Mouse (Mus musculus) liver, adult 2 months (tissue): ENCODE results near the gene C2cd4b. TPM values are rescaled to one million over a fixed set of nuclear protein-coding genes. Genes with fewer than 3 reads are reported as not detected.

Source experiments
- DNase-seq: peaks from one replicate; pipeline ENCODE4 v3.0.0-alpha.2; 2011; ENCODE audit warnings: low read depth, low spot score; ENCODE audit errors: extremely low read depth
- H3K27ac ChIP-seq: fragments of 200-500 bp; replicated peaks from 2 replicates; pipeline ENCODE4 v1.5.1; 2012; ENCODE audit warnings: low read depth, mild to moderate bottlenecking, control low read depth, inconsistent platforms, low read length; ENCODE audit not compliant: insufficient read depth
- H3K27me3 ChIP-seq: fragments of 200-500 bp; 2 replicates; pipeline ENCODE4 v1.6.1; 2012; ENCODE audit warnings: mild to moderate bottlenecking, moderate library complexity, low read length, inconsistent platforms; ENCODE audit not compliant: control insufficient read depth, insufficient read depth
- H3K36me3 ChIP-seq: fragments of 200-500 bp; 2 replicates; pipeline ENCODE4 v1.6.1; 2012; ENCODE audit warnings: low read length, inconsistent platforms; ENCODE audit not compliant: control insufficient read depth, insufficient read depth
- H3K4me1 ChIP-seq: fragments of 200-500 bp; 2 replicates; pipeline ENCODE4 v1.6.1; 2011; ENCODE audit warnings: low read length; ENCODE audit not compliant: control insufficient read depth, insufficient read depth
- H3K4me3 ChIP-seq: fragments of 200-500 bp; 2 replicates; pipeline ENCODE4 v1.5.1; 2011; ENCODE audit warnings: low read depth, mild to moderate bottlenecking, control low read depth, low read length, moderate library complexity; ENCODE audit not compliant: insufficient read depth
- H3K79me2 ChIP-seq: fragments of 200-500 bp; 2 replicates; pipeline ENCODE4 v1.6.1; 2012; ENCODE audit warnings: inconsistent platforms, mild to moderate bottlenecking, low read length, moderate library complexity; ENCODE audit not compliant: control insufficient read depth, insufficient read depth
- H3K9ac ChIP-seq: fragments of 200-500 bp; 2 replicates; pipeline ENCODE4 v1.6.1; 2012; ENCODE audit warnings: low read depth, mild to moderate bottlenecking, control low read depth, inconsistent platforms, low read length
- CTCF ChIP-seq: fragments of 200-500 bp; IDR thresholded peaks from 2 replicates; pipeline ENCODE4 v1.5.1; 2011; ENCODE audit warnings: low read depth, low read length, control low read depth
- POLR2A ChIP-seq: fragments of 200-500 bp; IDR thresholded peaks from 2 replicates; pipeline ENCODE4 v1.6.1; 2011; ENCODE audit warnings: low read length, control low read depth; ENCODE audit not compliant: insufficient read depth; ENCODE audit errors: extremely low read depth
- WGBS: fragments of 180-500 bp; shearing (Covaris S2); methylation state at CpG from one replicate; pipeline ENCODE4 v1.1.7; 2018; 5-methylcytosine and 5-hydroxymethylcytosine counted together
- polyA plus RNA-seq: library from polyadenylated mRNA; depleted of rRNA; stranded (reverse); fragments of >200 nt; gene quantifications from 2 replicates; pipeline ENCODE4 v1.2.3, GENCODE M21; 2012; rRNA removed
- total RNA-seq: library from RNA; depleted of rRNA; stranded (reverse); fragments of >200 nt; gene quantifications from 2 replicates; pipeline ENCODE4 v1.2.3, GENCODE M21; 2014; rRNA removed

C2cd4b gene
- total and polyA plus RNA-seq, 2 experiments: not detected

- H3K4me3 ChIP-seq: no peak overlapping the region
- H3K9ac ChIP-seq: no peak overlapping the region
- no peaks in the 10 kb centered on the region for H3K79me2 ChIP-seq
- DNase-seq: no peak
- no peaks in the 10 kb centered on the region for H3K36me3 ChIP-seq
- no peak overlapping the region for H3K27ac ChIP-seq
- H3K27me3 ChIP-seq: 0 out of 2 replicates have a peak, but pooled peaks cover 6% of the 10 kb centered on the region
- TF ChIP-seq POLR2A (no peak), CTCF (no peak)
- 70% methylated on average over 5 of the region's 5 CpGs for WGBS
- no peaks in the 10 kb centered on the region for H3K4me1 ChIP-seq
These were observed 47.8 kb downstream of the C2cd4b start for GRCm38 (mm10) chr9:67807000-67807399.

GRCm38 (mm10) chr9:67810527-67810926 is 51.3 kb downstream of the C2cd4b start:
- 0 out of 2 replicates have a peak, but pooled peaks cover 5% of the 10 kb centered on the region for H3K27me3 ChIP-seq
- no peaks in the 10 kb centered on the region for H3K79me2 ChIP-seq
- WGBS: 76% methylated on average over 6 of the region's 6 CpGs
- no peak overlapping the region for H3K9ac ChIP-seq
- H3K27ac ChIP-seq: no peak overlapping the region
- no peaks in the 10 kb centered on the region for H3K36me3 ChIP-seq
- DNase-seq: no peak
- H3K4me1 ChIP-seq: peaks cover under 1% of the 10 kb centered on the region; the same call in 1 of the 2 replicates
- no peak for TF ChIP-seq POLR2A
- TF ChIP-seq CTCF: no peak
- no peak overlapping the region for H3K4me3 ChIP-seq

Other genes with a start within 250 kb of the C2cd4b start
- gene Tln2, start 199.7 kb upstream of the C2cd4b start, total RNA-seq: 4.6 and 5.5 TPM in 2 replicates
- 1.9 and 2.6 TPM in 2 replicates for gene Tln2, start 199.7 kb upstream of the C2cd4b start, polyA plus RNA-seq
- not detected in 2 replicates for gene C2cd4a, start 72.9 kb downstream of the C2cd4b start, total RNA-seq
- 0.07 TPM in 1 of 2 replicates, not detected in the other for gene C2cd4a, start 72.9 kb downstream of the C2cd4b start, polyA plus RNA-seq
- 29.7 and 34.6 TPM in 2 replicates for gene Vps13c, start 81.0 kb downstream of the C2cd4b start, total RNA-seq
- gene Vps13c, start 81.0 kb downstream of the C2cd4b start, polyA plus RNA-seq: 4.8 and 4.9 TPM in 2 replicates